Mouse (Mus musculus) spleen, postnatal 14 days (tissue): Measurements from ENCODE around the gene Unc119.

ENCODE experiments used
- DNase-seq, 2 experiments: peaks; one replicate each; pipeline ENCODE4 v3.0.0; 2021 to 2022; ENCODE audit warnings: low spot score in 2 of 2

Gene Unc119

DNA sequence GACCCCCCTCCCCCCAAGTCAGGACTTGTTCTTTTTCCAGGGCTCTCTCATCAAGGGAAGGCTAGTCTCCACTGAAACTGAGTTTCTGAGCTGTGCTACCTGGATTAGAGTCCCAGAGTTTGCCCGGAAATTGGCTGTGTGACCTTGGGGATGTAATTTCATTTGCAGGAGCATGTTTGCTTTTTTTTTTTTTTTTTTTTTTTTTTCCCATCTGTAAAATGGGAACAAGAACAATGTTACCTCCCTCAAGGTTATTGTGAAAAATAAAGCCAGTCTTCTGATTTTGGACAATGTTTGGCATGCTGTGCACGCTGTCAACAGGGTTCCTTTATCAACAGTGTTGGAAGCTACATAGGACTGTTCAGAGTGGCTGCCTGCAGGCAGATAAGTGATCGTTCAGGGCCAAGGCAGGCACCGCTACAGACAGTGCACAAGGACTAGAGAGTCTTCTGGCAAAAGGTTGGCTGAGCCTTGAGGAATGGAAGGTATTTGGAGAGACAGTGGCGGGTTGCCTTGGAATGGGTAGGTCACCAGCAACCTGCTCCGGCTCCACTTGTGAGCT is 1.1 kb downstream of the Unc119 start:
- no peak for DNase-seq

DNA sequence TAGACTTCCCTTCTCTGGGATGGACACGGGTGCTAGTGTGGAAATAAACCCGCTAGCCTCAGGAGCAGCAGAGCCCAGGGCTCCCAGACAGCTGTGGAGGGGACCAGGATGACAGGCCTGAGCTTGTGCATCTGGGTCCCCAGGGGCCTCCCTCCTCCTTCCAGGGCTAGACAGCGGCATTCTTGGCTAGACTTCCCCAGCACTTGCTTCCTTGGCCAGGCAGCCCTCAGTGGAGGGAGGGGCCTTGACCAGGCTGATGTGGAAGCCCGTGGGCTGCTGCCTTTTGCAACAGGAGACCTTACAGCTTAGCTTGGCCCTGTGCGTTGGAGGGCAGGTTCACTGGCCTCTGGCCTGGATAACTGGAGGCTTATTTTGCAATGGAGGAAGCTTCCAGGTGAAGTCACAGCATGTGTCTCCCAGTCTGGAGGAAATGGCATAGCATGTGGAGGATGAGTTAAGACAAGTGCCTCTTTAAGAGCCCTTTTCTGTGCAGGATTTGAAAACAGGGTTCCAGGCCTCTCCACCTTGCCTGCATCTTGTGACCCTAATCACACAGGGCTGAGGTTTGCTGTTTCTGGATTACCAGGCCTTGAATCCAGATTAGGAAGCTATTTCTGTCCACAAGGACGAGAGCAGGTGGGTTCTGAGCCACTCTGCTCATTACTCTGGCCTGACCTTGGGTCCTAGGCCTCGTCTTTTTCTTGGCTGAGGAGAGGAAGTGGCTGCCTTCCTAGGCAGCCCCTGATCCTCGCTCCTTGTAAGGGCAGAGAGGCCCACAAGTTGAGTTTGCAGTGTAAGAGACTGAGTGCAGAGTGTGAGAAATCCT is 1.8 kb downstream of the Unc119 start:
- DNase-seq: no peak

DNA sequence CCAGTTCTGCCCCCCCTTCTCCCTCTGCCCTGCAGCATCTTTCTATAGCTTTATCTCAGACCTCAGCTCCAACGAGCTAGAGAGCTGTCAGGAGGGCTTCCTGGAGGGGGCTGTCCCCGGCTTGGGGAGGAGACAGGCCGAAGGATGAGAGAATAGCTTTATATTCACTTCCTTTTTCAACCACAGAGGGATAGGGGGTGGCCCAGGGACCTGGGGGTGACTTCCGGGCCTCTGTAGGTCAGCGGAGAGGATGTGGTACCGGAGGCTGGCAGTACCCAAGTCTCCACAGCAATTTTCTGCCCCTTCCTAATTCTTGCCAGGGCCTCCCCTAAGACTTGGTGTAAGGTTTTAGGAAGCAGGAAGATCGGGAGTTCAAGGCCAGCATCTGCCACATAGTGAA is 2.5 kb downstream of the Unc119 start:
- DNase-seq: peak in 1 of 2 experiments; percentile 38

DNA sequence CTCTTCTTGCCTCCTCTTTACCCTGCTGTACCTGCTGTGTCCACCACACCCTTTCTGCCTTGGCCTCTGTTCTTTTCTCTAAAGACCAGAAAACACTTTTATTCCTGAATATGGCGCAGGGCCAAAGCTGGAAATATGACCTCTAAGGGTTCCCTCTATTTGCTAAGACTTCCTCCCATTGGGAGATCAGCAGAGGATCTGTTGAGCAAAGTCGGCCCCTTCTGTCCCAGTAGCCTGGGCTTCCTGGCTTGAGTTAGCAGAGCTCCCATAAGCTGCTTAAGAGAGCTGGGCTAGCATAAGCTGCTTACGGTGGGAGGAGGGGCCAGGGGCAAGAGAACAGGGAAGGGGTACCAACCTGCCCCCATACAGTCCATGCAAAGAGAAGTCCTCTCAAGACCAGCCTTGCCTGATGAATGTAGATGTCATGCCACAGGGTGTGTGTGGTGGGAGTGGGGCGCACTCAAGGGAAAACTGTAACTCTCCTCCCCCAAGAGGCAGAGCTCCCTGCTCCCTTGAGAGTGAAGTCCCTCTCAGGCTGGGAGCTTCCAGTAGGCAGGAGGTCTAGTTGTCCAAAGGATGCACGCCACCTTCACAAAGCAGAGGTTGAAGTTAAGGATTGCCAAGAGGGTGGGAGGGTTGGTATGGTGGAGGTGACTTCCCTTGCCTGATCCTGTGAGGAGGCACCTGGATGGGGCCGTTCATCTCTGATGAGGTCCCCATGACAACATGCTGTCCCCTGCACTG is 3.2 kb downstream of the Unc119 start:
- no peak for DNase-seq

DNA sequence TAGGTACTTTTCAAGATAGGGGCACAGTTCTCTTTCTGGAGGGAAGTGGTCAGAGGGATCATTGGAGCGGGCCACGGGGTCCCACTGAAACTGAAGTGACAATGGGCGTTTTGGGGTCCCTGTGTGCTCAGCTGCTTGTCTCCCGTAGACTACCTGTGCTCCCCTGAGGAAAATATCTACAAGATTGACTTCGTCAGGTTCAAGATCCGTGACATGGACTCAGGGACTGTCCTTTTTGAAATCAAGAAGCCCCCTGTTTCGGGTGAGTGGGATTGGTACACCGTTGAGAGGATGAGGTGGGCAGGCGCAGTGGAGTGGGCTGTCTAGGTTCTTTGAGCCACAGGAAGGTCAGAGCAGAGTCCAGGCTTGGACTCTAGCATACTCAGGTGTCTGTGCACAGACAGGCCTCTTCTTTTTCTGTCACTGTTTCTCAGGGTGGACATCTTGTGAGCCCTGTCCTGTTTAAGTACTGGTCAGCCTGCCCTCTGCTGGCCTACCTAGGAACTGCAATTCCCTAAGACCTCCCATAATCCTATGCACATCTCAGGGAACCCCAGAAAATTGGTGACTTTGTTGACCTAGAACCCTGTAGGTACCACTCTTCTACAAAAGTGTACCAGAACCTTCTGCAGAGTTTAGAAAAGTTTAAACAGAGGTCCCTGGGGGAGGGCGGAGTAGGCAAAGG is 3.9 kb downstream of the Unc119 start:
- DNase-seq: peak; percentile 56 to 70

DNA sequence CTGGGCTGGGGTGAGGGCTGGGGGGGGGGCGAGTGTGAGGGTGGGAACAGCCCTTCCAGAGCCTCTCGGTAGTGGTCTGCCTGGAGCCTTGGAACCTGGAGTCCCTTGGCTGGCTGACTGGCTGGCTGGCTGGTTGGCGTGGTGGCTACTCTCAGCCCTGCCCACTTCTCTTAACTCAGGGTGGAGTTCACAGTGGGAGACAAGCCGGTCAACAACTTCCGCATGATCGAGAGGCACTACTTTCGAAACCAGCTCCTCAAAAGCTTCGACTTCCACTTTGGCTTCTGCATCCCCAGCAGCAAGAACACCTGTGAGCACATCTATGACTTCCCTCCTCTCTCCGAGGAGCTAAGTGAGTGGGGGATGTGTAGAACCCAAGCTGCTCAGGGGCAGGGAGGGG is 4.6 kb downstream of the Unc119 start:
- DNase-seq: no peak

DNA sequence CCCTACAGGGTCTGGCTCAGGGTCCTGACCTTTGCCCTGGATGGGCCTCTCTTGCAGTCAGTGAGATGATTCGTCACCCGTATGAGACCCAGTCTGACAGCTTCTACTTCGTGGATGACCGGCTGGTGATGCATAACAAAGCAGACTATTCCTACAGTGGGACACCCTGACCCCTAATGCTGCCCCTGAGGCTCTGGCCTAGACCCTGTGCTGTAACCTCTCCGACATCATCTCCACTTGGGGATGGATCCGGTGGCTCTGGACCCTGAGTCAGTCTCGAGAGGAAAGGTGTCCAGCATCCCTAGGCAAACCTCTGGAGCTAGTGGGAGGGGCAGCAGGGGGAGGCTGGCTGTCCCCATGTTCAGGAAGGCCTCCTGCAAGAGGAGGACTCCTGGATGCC is 5.2 kb downstream of the Unc119 start:
- no peak for DNase-seq

DNA sequence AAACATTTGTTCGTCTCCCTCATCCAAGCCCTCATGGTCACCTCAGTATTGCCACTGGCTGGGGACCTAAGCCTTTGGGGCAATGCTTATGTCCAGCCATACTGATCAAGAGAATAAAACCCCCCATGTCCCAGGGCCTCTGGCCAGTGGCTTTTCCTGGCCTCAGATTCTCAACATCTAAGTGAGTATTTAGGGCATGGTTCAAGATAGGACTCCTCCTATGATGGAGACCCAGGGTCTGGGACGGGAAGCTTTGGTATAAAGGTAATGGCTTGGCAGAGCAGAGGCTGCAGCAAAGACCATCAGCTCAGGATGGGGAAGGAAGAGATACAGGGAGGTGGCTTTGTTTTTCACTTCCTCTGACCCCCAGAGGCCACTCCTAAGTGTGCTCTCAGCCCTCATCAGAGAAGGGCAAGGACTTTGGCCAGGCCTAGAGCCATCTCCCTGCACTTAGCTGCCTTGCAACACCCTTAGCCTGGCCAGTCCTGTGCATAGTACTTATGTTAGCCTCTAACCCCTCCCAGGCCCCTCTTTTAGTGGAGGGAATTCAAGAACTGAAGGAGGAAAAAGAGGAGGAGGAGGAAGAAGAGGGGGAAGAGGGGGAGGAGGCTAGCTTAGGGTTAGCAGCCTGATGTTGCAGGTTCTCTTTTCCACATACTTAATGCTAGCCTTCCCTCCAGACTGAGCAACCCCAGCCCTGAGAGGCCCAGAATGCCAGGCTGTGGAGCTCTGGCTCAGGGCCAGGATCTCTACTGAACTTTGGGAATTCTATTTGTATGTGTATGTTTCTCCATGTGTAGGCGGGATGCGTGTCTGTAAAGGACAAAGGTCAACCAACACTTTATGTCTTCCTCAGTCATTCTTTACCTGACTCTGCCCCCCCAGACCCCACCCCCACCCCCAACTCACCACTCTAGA is 6.4 kb downstream of the Unc119 start:
- DNase-seq: no peak

DNA sequence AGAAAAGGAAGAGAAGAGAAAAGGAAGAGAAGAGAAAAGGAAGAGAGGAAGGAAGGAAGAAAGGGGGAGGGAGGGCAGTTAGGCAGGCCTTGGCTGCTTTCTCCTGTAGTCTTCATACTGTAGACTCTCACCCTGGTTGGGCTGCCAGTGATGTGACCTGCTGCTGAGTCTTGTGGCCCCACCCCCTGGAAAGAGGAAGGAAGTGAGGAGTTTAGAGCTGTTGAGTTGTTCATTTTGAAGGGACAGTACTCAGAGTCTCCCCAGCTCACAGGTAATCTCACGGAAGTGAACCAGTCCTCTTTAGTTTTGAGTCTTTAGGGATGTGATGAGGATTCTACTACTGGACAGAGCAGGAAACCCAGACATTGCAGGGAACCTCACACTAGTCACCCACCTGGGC is 9.8 kb downstream of the Unc119 start:
- DNase-seq: no peak

DNA sequence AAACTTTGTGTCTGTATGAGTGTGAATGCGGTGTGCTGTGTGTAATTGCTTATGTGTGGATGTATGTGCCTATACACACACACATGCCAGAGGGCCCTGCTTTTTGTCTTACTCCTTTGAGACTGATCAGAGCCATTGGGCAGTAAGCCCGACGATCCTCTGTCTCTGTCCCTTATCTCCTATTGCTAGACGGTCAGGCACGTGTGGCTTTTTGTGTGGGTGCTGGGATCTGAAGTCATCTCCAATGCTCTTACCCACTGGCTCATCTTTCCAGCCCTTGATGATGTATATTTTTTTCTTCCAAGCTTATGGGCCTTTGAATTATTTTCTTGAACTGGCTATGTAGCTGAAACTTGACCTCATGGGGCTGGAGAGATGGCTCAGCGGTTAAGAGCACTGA is 11.6 kb downstream of the Unc119 start:
- DNase-seq: no peak

DNA sequence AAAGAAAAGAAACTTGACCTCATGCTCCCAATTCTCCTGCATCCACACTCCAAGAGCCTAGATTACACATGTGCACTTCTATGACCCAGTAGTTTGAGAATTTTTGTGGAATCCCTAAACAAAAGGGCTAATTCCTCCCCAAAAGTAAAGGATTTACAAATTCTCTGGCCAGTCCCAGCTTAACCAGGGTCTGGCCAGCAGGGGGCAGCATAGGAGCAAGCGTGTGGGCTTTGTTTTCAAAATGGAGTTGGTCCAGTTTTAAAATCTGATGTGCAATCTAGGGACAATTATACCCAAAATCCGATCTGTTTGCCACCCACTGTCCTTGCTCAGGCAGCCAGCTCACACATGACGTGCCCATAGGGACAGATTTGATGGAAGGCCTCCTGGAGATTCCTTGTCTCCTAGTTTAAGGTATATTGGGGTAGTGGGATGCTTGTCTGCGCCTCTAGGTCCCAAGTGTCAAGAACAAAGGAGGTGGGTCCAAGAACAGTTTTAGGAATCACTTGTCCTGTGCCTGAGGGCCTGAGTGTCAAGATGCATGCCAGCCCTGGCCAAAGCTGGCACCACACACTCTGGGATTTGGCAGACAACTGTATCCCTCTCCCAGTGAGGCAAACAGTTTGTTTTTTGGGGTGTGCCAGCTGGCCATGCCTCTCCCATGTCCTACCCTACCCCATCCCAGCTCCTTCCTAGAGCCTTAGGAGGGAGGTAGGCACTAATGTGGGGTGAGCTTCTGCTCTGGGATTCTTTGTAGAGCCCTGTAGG is 12.4 kb downstream of the Unc119 start:
- peak; percentile 47 to 71 for DNase-seq

DNA sequence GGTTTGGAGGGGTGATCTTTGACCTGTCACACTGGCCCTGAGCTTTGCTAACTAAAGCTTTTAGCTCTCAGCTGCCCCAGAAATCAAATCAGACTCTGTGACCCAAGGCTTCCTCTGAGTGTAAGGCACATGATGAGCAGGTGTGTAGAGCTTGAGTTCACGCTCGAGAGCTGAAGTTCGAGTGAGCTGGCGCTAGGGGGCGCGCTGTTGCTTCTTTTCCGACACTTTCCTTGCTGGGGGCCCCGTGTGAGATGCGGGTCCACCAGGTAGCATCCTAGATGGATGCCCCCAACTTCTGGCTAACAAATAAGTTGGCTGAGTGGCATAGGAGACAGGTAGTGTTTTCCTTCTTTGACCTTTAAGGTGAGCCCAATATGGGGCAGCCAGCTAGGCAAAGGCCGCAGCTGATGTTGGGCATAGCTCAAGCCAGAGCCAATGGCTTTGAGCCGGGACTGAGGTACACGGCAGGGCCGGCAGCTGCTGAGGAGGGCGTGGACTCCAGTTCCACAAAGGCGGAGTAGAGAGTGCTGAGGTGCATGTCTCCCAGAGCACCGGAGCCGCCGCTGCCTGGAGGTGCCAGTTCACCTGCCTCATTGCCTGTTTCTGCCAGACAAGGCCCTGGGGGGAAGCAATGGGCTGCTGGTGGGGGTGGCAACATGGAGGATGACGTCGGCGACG is 15.2 kb downstream of the Unc119 start:
- no peak for DNase-seq

DNA sequence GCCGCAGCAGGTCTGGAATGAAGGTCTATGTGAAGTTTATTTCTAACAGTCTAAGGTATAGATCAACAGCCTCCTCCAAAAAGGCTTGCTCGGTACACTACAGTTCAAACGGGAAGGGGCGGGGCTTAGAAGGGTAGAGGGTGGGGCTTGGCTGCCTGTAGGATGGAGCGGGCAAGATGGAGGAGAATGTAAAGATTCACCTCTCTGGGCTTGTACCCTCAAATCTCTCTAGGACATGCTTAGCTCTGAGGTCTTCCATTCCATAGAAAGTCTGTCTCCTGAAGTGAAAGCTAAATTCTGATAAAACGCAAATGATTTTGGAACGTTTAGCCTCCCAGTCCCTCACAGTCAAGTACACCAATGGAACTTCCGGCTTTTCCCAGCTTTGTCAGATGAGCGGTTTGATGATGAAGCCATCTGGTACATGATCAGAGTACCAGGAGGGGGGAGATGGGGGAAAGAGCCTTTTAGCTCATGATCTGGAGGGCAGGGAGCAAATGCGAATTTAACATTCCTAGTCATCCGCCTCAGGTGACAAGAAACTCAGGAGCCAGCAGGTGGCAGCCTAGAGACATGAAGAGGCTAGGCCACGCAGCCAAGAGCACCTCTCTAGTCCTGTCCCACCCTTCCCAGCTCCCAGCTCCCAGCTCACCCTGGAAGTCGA is 17.0 kb downstream of the Unc119 start:
- DNase-seq: peak; percentile 51 to 71

DNA sequence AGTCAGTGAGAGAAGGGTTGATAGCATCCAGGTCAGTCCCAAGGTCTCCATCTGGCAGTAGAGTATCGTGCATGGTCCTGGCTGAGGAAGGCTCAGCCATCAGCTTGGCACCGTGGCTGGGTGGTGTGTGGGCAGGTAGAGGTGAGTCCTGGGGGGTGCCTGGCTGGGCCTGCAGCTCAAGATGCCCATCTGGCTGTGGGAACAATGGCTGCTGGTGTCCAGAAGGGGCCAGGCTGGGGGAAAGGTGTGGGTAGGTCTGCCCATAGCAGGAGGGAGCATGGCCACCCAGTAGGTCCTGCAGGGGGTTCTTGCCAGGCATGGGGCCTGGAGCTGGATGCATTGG is 17.5 kb downstream of the Unc119 start:
- no peak for DNase-seq

DNA sequence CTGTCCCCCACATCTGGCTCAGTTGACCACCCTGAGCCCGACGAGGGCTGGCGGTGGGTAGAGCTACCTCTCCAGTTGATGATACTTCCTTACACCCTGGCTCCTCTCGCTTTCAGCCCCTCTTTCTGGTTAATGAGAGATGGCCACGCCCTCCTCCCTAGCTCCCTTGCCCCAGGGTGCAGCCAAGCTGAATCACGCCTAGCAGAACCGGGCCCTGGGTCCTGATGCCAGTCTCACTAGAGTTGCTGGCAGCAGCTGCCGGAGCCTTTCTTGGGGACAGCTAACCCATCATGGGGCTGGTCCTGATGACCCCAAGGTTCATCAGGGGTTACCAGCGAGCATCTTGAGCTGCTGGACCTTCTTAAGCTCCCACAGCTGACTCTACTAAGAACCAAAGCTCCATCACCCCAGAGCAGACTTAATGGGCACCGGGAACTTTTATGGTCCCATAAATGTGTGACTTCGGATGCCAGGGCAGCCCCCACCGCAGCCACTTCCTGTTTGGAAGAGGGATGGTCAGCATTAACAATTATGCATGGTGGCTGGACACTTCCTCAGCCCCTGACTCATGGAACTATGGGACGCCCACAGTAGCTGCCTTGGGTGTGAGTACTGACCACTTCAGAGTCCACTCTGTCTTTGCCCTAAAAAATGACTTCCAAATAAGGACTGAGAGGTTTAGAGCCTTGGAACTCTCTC is 20.2 kb downstream of the Unc119 start:
- no peak for DNase-seq

DNA sequence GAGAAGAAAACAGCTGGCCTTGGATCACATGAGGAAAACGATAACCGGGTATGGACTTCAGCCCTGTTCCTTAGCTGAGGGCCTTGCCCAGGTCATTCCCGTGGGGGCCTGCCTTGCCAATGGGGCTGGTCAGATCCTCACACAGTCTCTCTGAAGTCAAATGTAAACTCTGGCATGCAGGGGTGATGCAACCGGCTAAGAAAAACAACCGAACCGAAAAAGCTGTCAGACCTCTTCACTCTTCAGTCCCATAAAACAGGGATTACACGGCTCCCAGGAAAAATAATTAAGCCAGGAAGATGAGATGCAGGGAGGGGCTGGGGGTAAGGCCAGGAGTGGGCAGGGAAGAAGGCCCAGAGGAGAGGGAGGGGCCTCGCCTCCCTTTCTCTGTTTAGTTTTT is 20.8 kb downstream of the Unc119 start:
- DNase-seq: no peak

DNA sequence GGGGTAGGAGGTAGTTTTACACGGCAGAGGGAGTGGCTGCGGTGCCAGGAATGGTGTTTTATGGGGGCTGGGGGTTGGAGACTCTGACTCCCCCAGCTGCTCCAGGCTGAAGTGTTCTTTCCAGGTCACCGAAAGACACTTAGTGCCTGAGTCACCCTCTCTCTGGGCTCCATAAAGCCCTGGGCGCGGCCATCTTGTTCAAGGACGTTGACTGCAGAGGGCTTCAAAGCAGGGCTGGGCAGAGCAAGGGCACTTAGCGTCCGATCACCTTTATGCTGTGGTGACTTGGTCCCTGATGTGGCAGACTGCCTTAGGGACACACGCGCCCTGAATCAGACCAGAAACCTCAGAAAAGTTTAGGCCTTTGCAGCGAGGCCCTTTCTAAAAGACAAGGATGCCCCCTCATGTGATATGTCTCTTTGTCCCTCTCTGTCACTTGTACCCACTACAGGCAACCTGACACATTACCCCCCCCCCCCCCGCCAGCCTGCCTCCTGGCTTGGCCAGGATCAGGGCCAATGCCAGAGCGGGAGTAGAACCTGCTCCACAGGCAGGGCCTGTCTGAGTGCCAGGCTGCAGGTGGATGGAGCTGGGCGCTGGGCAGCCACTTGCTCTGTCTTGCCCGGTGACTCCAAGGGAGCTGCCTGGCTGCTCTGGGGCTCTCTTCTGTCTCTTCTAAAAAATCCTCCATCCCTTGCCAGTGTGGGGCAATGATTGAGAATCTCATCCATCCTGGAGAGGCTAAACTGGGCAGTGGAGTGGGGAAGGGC is 24.4 kb downstream of the Unc119 start:
- DNase-seq: no peak

DNA sequence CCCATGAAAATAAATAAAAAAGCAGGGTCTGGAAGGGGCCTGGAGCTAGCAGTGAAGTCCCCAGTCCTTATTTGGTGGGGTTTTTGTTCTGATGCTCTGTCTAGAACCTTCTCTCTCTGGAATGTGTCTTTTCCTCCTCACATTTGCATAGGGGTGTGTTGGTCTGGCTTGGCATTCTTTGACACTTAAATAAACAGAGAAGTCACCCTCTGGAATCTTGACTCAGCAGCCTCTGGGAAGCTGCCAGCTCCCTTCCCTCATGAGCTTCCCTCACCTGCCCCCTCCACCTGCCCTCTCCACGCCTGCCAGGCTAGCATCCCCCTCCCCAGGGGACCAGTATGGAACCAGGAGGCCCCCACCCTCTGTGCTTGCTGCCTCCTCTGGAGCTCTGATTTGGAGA is 27.1 kb downstream of the Unc119 start:
- DNase-seq: no peak
